Mouse (Mus musculus) kidney, postnatal 36 days (tissue): ENCODE results near the gene Utp11.

Experiments
- DNase-seq, 2 experiments: peaks; one replicate each; pipeline ENCODE4 v3.0.0; 2021 to 2022; ENCODE audit warnings: mixed read lengths in 2 of 2

Gene Utp11

DNA sequence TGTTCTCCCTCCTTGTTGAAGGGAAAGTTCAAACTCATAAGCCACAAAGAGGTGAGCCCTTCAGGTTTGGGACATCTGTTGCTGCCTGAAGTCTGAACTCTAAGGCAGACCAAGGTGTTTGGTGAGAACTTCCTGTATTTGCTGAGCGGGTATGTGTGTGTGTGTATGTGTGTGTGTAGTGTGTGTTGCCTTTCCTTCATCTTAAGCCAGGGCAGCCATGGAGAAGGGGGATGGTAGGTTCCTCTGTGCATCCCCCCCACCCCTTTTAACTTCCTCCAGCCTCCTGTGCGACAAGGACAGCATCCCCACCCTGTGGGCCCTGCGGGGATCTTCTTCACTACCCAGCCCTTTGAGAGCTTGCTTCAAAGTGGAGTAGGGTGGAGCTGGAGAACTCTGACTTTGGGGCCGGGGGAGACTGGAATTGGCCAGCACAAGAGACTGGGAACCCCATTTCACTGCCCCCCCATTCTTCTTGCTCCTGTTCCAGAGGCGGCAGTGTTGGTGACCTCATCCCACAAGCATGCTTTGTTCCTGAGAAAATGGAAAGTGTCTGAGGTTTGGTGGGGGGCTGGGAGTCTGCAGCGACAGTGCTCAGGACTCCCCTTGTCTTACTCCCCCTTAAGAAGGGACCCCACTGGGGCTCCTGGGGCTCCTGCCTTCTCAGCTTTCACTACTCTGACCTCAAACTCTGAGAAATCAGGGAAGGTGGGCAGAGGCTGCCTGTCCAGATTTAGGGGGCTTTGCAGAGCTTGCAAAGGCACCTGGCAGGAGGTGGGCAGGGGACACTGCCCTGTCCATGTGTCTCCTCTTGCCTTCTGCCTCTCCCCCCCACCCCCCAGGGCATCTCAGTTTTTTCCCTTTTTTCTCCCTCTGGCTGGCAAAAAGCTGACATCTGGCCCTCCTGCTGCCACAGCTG, 10.7 kb upstream of the Utp11 start:
- DNase-seq, result no peak

DNA sequence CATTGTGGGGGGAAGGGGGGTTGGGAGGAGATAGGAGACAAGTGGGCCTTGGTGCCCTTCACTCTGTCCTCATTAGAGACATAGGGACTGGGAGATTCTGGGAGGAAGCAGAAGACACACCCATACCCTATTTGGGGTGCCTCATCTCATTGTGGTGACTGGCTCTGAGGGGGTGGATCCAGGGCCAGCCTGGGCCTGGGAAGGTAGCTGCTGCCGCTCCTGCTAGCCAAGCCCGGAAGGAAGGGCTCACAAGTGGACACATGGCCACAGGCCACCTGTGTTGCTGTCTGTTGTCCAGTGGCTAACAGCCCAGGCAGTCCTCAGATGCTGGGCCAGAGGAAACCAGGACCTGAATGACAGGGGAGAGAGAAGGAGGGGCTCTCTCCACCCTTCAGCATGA, 10.0 kb upstream of the Utp11 start:
- DNase-seq, result no peak

DNA sequence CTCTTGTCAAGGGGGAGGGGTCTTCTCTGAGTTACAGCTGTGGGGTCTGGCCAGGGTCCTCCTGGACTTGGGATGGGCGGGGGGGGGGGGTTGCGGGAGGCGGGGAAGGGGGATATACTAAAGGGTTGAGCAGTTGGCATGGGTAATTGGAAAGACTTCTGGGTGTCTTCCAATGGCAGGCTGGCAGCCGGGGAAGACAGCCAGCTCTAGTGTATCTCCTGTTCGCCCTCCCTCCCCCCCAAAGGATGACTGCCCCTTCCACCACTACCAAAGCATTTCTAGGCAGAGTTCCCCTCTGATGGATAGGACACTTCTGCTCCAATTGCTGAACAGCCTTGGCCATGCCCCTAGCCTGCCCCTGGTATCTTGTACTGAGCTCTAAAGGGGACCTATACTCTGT, 8.5 kb upstream of the Utp11 start:
- no peak for DNase-seq

DNA sequence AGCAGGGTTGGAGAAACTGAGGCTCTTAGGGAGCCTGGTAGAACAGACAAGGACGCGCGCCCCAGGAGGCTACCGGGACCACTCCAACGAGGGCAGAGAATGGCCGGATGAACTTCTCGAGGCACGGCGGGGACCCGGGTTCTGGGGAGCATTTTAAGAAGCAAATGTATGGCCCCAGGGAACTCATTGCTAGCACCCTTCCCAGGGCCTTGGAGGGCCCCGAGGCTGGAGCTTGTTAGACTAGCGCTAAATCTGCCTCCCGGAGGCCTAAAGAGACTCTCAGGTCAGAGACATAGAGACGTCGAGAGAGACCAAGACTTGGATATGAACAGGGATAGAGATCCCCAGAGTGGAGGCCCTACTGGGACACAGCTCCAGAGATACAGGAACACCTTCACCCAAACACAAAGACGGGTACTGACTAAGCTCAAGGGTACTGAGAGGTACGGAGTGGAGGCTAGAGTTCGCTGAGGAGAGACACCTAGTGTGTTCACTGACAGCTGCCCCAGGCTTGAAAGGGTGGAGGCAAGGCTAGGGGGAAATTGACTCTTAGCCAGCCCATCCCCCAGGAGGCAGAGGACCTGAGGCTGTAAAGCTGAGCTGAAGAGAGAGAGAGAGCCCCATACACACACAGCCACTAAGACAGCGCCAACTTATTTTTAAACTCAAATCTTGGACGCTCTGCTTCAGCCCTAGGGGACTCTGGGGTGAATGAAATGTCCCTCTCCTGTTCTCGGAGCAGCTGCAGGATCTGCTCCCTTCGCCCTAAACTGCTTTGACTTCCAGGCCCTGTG, 7.8 kb upstream of the Utp11 start:
- no peak for DNase-seq

DNA sequence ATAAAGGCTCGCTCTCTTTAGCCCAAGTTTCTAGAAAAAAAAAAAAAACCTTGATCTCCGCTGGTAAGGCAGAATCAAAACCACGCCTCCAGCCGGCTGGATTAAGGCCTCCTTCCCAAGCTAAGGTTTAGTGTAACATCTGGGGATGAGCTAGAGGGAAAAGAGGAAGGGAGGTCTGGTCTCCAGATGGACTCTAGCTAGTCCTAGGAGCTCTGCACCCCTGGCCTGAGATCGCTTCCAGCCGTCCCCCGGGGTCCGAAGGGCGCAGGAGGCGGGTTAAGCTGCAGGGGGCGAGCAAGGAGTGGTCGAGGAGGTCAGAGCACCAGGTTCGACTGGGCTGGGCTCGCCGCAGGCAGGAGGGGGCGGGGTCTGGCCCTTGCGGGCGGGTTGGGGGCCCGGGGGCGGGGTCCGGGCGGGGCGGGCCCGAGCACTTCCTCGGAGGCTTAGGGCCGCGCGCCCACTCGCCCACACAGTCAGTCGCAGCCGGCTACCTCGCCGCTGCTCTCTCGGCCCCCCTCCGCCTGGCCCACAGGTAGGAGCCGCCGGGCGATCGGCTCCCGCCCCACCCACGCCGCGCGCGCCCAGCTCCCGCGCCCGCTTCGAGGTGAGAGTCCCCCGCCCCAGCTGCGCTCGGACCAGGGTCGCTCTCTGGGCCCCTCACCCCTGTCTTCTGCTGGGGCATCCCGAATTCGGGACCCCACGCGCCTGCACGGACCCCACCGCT, 7.0 kb upstream of the Utp11 start, which contains the start of gene Fhl3:
Fhl3 (plus strand) TSS at position 454 of the 724 bp plus-strand sequence.
- peak; percentile 81 to 90 for DNase-seq

DNA sequence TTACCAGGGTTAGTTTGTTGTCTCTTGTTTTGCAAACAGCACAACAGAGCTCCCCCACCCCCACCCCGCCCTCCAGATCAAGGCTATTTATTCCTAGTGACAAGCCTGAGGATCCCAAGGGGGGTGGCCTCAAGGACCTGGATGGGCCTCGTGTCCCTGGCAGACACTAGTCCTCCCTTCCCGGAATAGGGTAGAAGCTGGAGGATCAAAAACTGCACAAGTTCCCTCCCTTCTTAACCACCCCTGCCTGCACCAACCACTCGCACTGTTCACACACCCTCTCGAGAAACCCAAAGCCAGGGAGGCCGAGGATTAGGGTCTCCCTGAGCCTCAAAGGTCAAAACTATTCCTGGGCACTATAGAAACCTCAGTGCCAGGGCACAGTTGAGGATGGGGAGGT, 6.4 kb upstream of the Utp11 start:
- DNase-seq, result no peak

DNA sequence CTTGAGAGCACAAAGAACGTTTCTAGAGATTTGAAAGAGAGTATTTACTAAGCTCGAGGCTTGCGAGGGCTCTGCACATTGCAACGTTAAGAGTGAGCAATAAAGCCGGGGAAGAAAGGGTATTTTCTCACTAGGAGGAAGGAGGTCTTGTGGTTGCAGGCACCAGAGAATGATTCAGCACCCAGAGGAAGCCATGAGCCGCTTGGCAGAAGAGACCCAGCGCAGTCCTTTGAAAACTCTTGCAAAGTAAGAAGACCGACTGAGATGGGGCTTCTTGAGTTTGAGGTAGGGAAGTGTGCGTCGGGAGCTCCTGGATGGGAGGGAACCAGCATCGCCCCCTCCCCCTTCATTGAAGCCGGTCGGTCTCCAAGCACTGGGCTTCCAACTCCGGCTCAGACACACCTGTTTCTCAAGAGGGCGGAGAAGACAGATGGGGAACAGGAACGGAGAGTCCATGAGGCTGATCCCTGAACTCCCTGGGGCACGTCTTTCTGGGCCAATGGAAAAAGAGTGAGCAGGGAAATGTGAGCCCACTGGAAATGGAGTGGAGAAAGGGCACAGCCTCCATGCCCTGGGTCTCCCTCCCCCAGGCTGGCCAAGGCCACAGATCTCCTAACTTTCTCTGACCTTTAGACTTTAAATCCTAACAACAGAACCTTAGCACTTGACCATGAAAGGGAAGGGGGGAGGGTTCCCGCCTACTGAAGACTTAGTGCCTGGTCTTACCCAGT, 2.6 kb upstream of the Utp11 start:
- DNase-seq, result peak; percentile 69 to 70

DNA sequence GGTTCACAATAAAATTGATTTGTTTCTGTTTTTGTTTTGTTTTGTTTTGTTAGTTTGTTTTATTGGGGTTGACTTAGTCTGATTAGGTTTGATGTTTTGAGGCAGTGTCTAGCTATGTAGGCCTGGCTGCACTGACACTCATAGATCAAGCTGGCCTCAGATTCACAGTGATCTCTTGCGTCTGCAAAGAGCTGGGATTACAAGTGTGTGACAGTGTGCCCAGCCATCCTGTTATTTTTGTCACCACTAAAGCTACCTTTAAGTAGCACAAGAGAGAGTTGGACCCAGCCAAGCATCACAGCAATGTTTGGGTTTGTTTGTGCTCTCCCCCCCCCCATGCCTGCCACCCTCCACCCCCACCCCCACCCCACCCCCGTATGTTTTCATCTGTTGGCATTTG, 1.2 kb upstream of the Utp11 start:
- no peak for DNase-seq

DNA sequence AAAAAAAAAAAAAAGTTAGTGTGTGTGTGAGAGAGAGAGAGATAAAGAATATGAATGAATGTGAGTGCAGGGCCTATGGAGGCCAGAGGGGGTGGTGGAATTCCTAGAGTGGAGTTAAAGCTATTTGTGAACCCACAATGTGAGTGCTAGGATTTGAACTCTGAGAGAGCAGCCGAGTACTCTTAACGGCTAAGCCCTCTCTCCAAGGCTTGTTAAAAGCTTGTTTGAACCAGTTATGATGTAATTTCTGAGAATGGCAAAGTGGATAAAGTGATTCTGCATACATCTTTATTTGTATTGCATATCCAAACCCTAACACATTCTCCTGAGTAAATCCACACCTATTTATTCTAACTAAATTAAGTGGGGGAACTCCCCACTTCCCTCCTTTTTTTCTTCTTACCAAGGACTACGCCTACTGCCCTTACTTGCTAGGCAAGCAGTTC, 961 bp downstream of the Utp11 start:
- no peak for DNase-seq

DNA sequence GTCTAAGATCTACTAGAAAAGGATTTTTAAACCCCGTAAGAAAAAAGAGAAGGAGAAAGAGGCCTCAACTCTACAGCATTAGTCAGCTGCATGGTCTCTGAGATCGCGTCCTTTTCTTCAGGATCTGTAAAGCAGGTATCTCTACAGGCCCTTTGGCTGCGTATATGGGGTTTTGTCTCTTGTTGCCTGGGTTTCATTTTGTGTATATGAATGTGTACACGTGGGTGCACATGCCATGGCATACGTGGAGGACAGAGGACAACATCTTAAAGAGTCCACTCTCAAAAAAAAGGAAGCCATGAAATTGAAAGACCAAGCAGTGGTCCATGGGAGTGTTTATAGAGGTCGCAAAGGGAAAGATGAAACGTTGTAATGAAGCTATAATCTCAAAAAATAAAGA, 1.9 kb downstream of the Utp11 start:
- no peak for DNase-seq

DNA sequence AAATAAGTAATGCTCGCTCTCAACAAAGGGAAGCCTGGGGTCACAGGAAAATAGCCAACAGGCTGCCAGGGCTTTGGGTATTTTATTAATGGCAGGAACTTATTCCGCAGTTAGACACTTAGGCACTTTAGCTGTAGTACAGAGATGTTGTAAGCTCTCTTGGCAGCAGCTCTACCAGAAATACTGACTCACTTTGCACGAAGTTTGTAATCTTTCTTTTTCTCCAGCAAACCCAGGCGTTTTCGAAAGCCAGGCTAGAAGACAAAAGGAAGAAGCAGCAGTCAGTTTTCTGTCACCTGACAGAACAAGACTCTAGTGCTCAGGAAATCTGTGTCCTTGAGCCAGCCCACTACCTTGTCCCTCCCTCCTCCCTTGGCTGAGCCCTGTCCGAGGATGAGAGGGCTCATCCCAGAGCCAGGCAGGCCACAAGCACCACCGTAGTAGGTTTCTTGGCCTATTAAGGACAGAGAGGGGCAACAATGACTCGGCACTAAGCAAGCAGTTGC, 7.5 kb downstream of the Utp11 start:
- DNase-seq, result no peak

DNA sequence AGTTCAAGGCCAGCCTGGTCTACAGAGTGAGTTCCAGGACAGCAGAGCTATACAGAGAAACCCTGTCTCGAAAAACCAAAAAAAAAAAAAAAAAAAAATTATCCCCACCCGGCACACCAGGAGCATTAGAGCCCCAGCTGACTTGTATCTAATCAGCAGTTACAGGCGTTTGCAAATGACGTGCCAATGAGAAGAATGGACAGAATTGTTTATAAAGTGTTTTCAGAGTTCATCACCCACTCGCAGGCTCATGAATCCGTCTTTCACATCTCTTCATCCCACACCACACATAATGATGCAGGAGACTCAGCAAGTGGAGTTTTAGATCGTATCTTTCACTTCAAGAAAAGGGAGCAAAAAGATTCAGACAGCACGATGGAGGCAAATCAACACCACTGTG, 7.9 kb downstream of the Utp11 start:
- no peak for DNase-seq

DNA sequence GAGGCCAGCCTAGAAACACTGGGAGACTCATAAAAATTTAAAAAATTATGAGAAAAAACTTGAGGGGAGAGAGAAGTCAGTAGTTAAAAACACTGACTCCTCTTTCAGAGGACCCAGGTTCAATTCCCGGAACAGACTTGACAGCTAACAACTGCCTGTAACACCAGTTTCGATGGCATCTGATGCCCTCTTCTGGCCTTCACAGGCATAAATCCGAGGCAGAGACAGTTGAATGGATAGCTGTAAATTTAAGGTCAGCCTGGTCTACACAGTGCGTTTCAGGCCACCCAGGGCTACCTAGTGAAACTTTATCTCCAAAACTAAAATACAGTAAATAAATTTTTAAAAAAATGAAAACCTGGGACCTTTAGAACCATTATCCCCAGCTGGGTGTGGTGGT, 8.4 kb downstream of the Utp11 start:
- DNase-seq, result no peak

DNA sequence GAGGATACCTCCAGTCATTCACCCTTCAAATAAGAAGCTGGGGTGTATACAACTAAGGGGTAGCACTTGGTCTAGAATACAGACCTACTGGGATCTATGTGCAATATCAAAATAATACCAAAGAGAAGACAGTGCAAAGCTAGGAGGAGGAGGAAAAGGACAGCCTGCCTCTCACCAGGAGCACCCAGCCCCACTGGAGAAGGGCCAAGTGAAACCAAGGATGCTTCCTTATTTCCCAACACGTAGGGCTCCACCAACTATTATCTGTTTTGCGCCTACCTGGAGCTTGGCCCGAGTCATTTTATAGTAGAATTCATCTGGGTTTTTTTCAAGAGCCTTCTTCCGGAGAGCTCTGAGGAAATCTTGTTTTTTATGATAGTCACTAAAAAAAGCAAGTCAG, 9.9 kb downstream of the Utp11 start:
- no peak for DNase-seq

DNA sequence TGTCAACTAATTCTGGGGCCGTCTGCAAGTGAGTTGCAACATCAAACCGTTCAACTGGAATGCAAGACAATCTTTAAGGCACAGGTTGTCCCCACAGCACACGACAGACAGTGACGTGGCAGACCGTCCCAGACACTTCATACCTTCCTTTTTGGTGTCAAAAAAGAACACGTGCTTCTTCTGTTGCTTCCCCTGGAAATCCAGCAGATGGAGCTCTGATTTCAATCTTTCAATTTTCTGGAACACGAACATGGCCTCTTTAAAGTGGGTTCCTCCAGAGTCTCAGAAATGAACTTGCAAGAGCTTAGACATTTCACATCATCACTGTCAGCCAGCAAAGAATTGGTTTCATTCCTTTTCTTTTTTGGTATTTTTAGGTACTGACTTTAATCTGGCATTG, 11.1 kb downstream of the Utp11 start:
- no peak for DNase-seq

DNA sequence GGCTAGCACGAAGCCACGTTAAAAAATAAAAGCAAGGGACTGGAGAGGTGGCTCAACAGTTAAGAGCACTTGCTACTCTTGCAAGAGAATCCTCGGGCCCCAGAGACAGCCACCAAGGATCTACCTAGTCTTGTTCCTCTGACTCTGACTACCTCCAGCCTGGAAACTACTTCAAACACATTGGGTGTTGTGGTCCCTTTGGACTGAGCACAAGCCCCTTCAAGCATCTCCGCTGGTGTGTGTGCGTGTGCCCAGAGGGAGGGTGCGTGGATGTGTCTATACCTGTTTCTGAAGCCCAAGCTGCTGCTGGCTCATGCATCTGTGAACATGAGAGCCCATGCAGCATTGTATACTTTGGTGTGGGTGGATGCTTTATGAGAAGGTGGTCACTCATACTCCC, 17.4 kb downstream of the Utp11 start:
- no peak for DNase-seq

DNA sequence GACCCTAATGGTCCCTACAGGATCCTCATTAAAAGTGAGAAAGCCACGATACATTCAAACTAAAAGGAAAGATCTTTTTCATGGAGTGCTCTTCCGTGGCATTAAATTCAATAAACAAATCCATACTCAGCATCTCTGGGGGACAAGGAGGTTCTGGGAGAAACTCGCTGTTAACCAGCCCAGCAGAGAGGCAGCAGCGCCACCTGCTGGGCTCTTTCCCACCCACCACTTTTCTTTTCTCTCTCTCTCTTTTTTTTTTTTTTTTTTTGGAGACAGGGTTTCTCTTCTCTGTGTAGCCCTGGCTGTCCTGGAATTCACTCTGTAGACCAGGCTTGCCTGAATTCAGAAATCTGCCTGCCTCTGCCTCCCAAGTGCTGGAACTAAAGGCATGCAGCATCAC, 18.4 kb downstream of the Utp11 start:
- peak; percentile 55 to 83 for DNase-seq

DNA sequence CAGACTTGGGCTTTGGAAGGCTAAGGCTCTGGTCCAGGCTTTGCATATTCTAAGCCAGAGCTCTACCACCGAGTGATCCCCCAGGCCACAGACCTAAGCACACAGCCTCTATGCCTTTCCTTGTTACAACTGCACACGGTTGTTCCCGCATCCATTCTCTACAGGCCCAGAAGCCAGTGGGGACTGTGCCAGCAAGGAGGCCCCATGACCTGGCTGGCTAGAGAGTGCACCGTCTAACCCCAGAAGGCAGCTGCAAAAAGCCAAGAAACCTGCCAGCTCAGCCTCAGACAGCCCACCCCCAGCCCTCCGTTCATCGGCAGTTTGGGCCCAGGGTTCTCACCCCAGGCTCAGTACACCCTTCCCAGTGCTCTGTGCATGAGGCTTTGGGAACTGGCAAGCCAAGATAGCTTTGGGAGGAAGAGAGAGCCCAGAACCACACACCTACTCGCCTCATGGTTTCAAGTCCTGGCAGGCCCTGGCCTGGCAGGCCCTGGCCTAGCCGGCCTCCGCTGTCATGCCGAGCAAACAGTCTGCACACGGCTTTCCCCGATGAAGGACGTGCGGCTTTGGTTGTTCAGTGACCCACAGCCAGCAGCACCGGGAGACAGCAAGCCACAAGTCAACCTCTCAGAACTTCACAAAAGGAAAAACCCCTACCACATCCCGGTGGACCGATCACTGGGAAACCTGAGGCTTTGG, 18.9 kb downstream of the Utp11 start:
- DNase-seq, result no peak

DNA sequence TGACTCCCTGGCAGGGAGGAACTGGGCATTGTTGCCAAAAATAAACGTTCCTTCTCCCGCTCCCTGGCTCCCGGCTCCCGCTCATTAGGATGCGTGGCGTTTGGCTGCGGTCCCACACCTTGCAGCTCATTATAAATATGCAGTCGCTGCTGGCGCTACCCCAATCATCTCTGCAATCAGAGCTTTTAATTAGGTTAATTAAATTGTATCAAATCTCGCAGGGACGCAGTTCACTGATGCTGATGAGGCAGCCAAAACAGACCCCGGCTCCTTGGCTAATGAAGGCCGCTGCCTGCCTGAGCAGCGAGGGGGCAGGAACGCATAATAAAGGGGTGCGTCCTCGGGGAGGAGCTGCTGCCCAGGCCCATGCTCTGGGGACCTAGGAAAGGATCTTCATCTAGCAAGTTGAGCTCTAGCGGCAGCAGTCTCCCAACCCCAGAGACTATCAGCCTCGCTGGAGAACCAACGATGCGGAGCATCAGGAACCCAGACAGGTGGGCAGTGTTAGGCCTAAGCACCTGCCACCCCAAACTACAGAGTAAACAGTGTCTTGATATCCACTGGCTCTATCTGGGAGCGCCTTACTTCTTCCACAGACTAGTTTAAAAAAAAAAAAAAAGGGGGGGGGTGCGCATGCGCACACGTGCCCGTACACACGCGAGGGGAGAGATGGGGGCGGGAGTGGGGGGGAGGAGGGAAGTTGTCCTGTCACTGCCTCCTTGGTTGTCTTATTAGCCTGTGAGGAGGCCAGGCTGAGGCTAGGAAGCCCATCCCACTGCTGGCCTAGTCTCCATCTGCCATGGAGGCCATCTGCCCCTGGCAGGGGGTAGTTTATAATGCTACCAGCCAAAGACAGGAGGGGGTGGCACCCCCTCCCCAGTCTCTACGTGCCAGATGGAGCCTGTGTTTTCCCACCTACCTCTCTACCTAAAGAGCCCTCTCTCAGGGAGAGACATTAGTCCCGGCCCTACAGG, 20.8 kb downstream of the Utp11 start:
- no peak for DNase-seq

DNA sequence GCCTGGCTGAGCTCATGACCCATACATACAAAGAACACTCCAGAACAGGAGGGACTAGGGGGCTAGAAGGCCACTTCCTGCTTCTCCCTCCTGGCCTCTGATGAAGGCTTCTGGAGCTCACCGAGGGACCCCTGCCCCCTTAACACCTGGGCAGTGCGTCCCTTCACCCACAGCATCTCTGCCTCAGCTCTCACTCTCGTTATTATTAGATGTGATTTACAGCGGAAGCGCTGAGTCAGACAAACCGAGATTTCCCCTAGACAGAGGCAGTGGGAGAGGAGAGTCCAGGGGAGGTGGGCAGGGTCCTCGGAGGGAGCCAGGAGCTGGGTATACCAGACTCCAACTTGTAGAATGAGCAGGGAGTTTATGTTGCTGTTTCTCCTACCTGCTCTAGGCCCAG, 21.8 kb downstream of the Utp11 start:
- no peak for DNase-seq
